Mouse (Mus musculus) R1 (cell line): ENCODE results near the gene Tead1.

Source experiments
- DNase-seq: peaks from one replicate; pipeline ENCODE4 v3.0.0-alpha.2; 2018; ENCODE audit warnings: low read depth, low spot score

Gene Tead1

GRCm38 (mm10) chr7:112730209-112730608 is 51.1 kb downstream of the Tead1 start:
- DNase-seq: peak; percentile 62

DNA sequence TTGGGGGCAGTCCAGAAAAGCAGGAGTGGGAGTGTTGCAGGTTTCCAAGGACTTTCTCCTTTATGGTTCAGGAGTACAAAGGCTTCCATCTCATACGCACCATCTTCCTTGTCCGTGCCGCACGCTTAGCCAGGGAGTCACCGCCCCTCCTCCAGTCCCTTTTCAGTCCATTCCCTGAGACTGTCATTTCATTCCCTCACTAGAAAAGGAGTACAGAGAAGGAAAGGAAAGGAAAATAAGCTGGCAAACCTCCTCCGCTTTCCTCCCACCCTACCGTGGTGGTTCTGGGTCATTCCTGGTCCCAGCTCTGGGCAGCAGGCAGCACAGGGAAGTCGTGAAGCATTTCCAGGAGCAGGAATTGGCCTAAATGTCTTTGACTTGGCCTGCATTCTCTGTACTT is 52.5 kb downstream of the Tead1 start:
- no peak for DNase-seq

DNA sequence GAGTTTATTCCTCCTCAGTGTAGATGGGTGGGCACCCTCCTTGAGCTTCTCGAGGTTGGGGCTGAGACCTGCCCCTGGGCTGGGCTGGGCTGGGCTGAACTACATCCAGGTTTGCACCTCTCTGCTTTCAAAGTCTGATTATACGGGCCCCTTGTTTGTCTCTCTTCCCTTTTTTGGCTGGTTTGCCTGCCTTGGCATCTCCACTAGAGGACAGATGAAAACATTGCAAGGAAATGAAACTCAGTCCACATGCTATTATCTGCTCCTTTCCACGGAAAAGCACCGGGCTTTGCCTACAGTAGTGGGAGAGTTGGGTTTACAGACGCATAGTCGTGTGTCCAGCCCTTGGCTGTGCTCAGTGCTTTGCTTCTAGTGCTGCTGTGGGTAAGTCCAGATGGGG is 60.1 kb downstream of the Tead1 start:
- no peak for DNase-seq

GRCm38 (mm10) chr7:112741790-112742189 is 62.7 kb downstream of the Tead1 start:
- DNase-seq: no peak

- DNase-seq: no peak
These were observed 63.9 kb downstream of the Tead1 start for GRCm38 (mm10) chr7:112743063-112743462.

DNA sequence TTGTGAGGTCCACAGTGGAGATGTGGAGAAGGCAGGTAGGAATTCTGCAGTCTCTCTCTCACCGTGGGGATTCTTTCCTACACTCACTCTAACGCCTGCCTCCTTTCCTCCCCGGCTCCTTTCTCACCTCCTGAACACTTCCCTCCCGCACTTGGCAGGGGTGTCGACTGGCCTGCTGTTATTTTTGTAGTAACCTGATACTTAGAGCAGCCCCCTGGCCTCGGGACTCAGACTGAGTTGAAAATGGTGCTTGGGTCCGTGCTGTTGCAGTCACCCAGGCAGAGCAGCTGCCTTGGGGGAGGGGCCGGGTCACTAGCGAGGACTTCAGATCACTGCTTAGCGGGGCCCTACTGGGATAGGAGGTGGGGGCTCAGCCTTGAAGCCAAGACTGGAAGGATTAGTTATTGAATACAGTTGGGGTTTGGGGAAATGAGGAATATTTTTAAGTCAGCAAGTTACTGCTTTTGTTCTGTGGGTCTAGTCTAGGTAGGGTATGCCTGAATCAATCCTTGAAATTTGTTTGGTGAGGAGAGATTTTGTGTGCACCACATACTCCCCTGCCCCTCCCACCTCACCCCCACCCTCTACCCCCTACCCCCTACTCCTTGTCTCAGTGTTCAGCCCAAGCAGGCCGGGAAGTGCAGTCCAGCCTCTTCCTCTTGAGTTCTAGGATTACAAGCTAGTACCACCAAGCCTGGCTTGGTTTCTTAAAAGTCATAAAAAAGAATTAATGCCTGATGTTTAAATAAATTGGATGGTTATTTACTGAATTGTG is 64.7 kb downstream of the Tead1 start:
- peak; percentile 85 for DNase-seq

DNA sequence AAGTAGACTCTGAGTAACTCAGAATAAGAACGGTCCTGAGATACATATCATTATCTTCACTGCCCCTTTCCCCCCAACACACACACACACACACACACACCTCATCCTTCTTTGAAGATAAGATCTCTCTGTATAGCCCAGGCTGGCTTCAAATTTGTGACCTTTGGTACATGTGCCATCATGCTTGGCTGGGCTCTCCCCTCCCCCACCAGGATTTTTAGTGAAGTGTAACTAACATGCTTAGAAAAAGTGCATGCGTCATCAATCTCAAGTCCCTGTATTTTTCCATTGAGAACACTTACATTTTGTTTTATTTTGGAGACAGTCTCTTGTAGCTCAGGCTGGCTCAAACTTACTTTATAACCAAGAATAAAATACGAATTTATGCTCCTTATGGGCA is 68.1 kb downstream of the Tead1 start:
- no peak for DNase-seq

GRCm38 (mm10) chr7:112747836-112748235 is 68.7 kb downstream of the Tead1 start:
- no peak for DNase-seq

DNA sequence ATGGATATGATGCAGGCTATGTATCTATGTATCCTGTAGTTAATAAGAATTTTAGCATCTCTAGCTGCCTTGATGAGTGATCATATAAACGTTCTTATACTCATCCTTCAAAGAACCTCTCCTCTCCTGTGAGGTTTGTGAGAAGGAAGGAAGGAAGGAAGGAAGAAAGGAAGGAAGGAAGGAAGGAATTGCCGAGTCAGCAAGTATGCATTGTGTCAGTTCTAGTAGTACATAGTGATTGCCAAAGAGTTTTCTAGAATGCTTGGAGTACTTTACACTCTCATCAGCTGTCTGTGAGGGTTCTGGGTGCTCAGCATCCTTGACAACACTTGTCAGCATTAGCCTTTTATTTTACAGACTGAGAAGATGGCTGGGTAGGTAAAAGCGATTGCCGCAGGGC is 69.2 kb downstream of the Tead1 start:
- no peak for DNase-seq

DNA sequence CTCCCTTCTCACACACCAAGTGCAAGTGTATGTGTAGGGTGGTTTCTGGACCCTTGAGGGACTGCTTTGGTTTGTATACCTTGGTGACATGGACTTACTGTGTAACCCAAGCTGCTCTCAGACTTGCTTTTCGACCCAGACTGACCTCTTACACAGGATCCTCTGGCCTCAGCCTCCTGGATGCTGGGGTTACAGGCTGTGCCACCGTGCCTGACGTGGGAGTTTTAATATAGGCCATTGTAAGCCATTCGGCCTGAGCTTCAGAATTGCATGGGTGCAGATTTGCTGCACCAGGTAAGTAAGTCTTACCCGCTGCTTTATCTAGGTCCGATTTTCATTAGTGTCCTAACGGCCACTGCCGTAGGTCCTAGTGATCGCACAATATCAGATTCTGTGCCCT is 71.0 kb downstream of the Tead1 start:
- DNase-seq: no peak

- no peak for DNase-seq
These were observed 73.2 kb downstream of the Tead1 start for GRCm38 (mm10) chr7:112752311-112752710.

- no peak for DNase-seq
These were observed 74.2 kb downstream of the Tead1 start for GRCm38 (mm10) chr7:112753314-112753713.

GRCm38 (mm10) chr7:112759359-112759975 is 80.3 kb downstream of the Tead1 start:
- no peak for DNase-seq

GRCm38 (mm10) chr7:112760293-112760692 is 81.2 kb downstream of the Tead1 start:
- DNase-seq: no peak

GRCm38 (mm10) chr7:112760782-112761181 is 81.7 kb downstream of the Tead1 start:
- no peak for DNase-seq

GRCm38 (mm10) chr7:112762870-112763269 is 83.8 kb downstream of the Tead1 start:
- no peak for DNase-seq

- no peak for DNase-seq
These were observed 84.4 kb downstream of the Tead1 start for GRCm38 (mm10) chr7:112763513-112763912.

GRCm38 (mm10) chr7:112764921-112765320 is 85.8 kb downstream of the Tead1 start:
- DNase-seq: no peak

DNA sequence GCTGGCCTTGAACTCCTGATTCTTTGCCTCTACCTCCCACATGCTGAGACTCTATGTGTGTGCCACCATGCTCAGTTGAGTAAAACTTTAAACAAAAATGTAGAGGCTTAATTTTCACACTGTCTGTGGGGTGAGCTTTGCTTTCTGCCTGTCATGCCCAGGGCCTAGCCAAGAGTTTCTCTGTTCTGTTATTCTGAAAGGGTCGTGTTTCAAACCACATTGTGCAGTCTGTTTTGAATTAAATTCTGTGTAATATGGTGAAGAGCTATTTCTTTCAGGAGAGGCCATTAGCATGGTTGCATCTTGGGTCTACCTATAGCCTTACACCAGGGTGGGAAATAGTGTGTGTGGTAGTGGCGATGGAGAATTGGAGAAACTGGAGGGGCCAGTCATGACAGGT is 90.7 kb downstream of the Tead1 start:
- DNase-seq: no peak

- DNase-seq: no peak
These were observed 92.3 kb downstream of the Tead1 start for GRCm38 (mm10) chr7:112771461-112771860.

- no peak for DNase-seq
These were observed 93.7 kb downstream of the Tead1 start for GRCm38 (mm10) chr7:112772777-112773176.

GRCm38 (mm10) chr7:112773601-112774000 is 94.5 kb downstream of the Tead1 start:
- DNase-seq: no peak

DNA sequence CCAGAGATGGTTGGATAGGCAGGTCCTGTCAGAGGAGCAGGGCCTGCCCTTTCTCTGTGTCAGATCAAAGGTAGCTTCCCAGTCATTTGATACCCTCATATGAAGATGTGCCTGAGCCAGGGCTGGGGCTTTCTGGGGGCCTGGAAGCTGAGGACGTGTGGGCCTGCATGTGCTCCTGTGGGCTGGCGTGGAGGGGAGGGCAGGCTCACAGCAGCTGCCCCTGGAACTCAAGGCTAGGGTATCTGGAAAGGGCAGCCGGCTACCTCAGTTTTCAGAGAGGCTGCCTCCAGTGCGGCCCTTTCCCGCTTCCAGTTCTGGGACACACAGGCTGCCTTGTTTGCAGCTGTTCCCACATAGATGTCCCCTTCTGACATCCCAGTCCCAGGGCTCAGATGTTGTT is 96.7 kb downstream of the Tead1 start:
- no peak for DNase-seq
